Mouse (Mus musculus): ENCODE measurements around the gene Hdc. TPM values are rescaled to one million over a fixed set of nuclear protein-coding genes. Genes with fewer than 3 reads are reported as not detected.

The Hdc gene
- polyA plus RNA-seq, 1 experiment: not detected

DNA sequence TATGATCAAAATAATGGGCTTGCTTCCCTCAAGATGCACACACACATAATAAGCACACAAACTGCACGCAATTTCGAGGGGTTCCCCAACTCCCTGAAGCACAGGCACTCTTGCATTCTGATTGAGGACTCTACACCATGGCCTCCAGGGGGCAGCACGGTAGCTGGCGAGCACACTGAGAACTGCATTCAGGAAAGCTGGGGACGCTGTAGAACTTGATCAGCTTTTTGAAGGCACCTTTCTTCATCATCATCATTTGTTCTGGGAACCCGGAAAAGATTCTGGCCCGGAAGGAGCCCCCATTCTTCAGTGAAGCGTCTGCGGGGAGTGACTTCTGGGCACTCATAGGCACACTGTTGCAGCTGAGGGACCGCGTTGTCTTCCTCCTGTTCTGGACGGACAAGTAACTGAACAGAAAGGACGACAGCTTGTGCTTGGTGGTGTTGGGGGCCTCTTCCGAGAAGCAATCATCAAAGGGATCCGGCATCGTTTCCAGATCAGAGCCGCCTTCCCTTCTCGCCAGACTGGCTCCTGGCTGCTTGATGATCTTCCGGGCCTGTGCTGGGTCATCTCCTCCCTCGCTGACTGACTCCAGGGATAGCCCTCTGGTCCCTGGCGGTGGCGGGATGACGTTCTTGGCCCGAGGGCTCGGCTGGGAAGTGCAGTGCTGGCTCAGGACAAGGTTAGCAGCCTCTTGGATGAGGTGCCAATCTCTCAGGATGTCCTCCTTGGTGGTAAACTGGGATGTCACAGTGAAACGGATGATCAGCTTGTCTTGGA is 25.1 kb downstream of the Hdc start:
- TF ChIP-seq CTCF (IDR thresholded peaks at IDR 0.05; ENCODE audit: insufficient read depth, low read depth, low read length) (peak; percentile 65), POLR2A (IDR thresholded peaks at IDR 0.05; ENCODE audit: insufficient read depth, low read depth, low read length) (no peak)
- 38% methylated on average over 26 of the region's 26 CpGs for whole genome bisulfite sequencing
- H3K27ac ChIP-seq (ENCODE audit: insufficient read depth, low read depth, low read length): no peak overlapping the region

DNA sequence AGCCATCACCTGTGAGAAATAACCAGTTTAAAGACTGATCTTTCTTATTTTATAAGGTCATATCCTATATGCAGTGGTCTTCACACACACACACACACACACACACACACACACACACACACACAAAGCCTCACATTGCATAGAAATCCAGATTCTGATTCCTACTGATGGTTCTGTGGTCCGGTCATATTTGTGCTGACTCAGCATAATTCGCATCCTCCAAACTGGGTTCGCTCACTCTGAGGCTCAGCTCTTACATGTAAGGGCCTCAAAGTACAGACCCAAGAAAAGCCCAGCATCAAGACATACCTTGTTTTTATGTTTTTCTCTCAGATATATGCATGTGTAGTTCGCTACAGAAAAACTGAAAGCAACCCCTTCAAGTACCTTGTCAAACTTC is 27.8 kb downstream of the Hdc start:
- H3K4me3 ChIP-seq (ENCODE audit: insufficient read depth, low read depth, low read length): no peak overlapping the region
- no peak overlapping the region for H3K27ac ChIP-seq (ENCODE audit: insufficient read depth, low read depth, low read length)
- H3K4me1 ChIP-seq (ENCODE audit: control insufficient read depth, insufficient read depth, low read length): peaks cover 5% of the 10 kb centered on the region
- TF ChIP-seq POLR2A (IDR thresholded peaks at IDR 0.05; ENCODE audit: insufficient read depth, low read depth, low read length) (no peak), CTCF (IDR thresholded peaks at IDR 0.05; ENCODE audit: insufficient read depth, low read depth, low read length) (no peak)
- 92% methylated on average over 4 of the region's 4 CpGs for WGBS

More for the DNA sequence above, 25.1 kb downstream of the Hdc start:
- H3K4me3 ChIP-seq (ENCODE audit: insufficient read depth, low read depth, low read length): peak overlapping the region; percentile 16
- peaks cover 9% of the 10 kb centered on the region for H3K4me1 ChIP-seq (ENCODE audit: control insufficient read depth, insufficient read depth, low read length)

- no peaks in the 10 kb centered on the region for H3K4me1 ChIP-seq (ENCODE audit: control insufficient read depth, insufficient read depth, low read length)
- no peak overlapping the region for H3K27ac ChIP-seq (ENCODE audit: insufficient read depth, low read depth, low read length)
- no peak overlapping the region for H3K4me3 ChIP-seq (ENCODE audit: insufficient read depth, low read depth, low read length)
- TF ChIP-seq POLR2A (IDR thresholded peaks at IDR 0.05; ENCODE audit: insufficient read depth, low read depth, low read length): no peak
- no peak for TF ChIP-seq CTCF (IDR thresholded peaks at IDR 0.05; ENCODE audit: insufficient read depth, low read depth, low read length)
- 89% methylated on average over 3 of the region's 3 CpGs for WGBS
Measured at GRCm38 (mm10) chr2:126587468-126587867, 31.6 kb downstream of the Hdc start.

- TF ChIP-seq CTCF (IDR thresholded peaks at IDR 0.05; ENCODE audit: insufficient read depth, low read depth, low read length) (no peak), POLR2A (IDR thresholded peaks at IDR 0.05; ENCODE audit: insufficient read depth, low read depth, low read length) (no peak)
- no peak overlapping the region for H3K4me3 ChIP-seq (ENCODE audit: insufficient read depth, low read depth, low read length)
- 86% methylated on average over 8 of the region's 8 CpGs for WGBS
- H3K4me1 ChIP-seq (ENCODE audit: control insufficient read depth, insufficient read depth, low read length): no peaks in the 10 kb centered on the region
- H3K27ac ChIP-seq (ENCODE audit: insufficient read depth, low read depth, low read length): no peak overlapping the region
Measured at GRCm38 (mm10) chr2:126584621-126585369, 34.3 kb downstream of the Hdc start.

- Histone ChIP-seq H3K27ac (ENCODE audit: insufficient read depth, low read depth, low read length) (no peak overlapping the region), H3K4me1 (ENCODE audit: control insufficient read depth, insufficient read depth, low read length) (no peaks in the 10 kb centered on the region), H3K4me3 (ENCODE audit: insufficient read depth, low read depth, low read length) (no peak overlapping the region)
- WGBS: 71% methylated on average over 6 of the region's 6 CpGs
- TF ChIP-seq POLR2A (IDR thresholded peaks at IDR 0.05; ENCODE audit: insufficient read depth, low read depth, low read length) (no peak), CTCF (IDR thresholded peaks at IDR 0.05; ENCODE audit: insufficient read depth, low read depth, low read length) (no peak)
Measured at GRCm38 (mm10) chr2:126583960-126584359, 35.1 kb downstream of the Hdc start.

GRCm38 (mm10) chr2:126579282-126579681 is 39.8 kb downstream of the Hdc start:
- 100% methylated on average over 1 of the region's 1 CpGs for whole genome bisulfite sequencing
- no peak for TF ChIP-seq POLR2A (IDR thresholded peaks at IDR 0.05; ENCODE audit: insufficient read depth, low read depth, low read length)
- no peak for TF ChIP-seq CTCF (IDR thresholded peaks at IDR 0.05; ENCODE audit: insufficient read depth, low read depth, low read length)
- no peak overlapping the region for H3K27ac ChIP-seq (ENCODE audit: insufficient read depth, low read depth, low read length)

DNA sequence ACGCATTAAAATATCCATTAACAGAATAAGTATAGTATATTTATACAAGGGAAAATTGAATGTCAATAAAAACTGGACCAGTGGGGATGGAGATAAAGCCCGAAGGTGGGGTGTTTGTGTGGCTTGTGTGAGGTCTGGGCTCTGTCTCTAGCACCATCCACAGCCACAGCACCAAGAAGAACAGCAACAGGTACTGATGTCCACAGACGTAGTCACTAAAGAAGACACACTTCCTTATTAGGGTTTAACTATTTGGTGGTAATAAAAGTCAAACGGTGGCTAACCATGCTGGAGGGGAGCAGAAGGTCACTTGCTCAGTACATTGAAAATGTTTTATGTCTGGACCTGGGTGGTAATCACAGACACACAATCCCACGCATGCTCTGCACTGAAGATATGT is 41.7 kb downstream of the Hdc start:
- TF ChIP-seq CTCF (IDR thresholded peaks at IDR 0.05; ENCODE audit: insufficient read depth, low read depth, low read length): no peak
- no peak for TF ChIP-seq POLR2A (IDR thresholded peaks at IDR 0.05; ENCODE audit: insufficient read depth, low read depth, low read length)
- H3K27ac ChIP-seq (ENCODE audit: insufficient read depth, low read depth, low read length): no peak overlapping the region
- 88% methylated on average over 5 of the region's 5 CpGs for WGBS
- H3K4me3 ChIP-seq (ENCODE audit: insufficient read depth, low read depth, low read length): no peak overlapping the region
- H3K4me1 ChIP-seq (ENCODE audit: control insufficient read depth, insufficient read depth, low read length): no peaks in the 10 kb centered on the region

More at GRCm38 (mm10) chr2:126579282-126579681, 39.8 kb downstream of the Hdc start:
- Histone ChIP-seq H3K4me1 (ENCODE audit: control insufficient read depth, insufficient read depth, low read length) (no peaks in the 10 kb centered on the region), H3K4me3 (ENCODE audit: insufficient read depth, low read depth, low read length) (no peak overlapping the region)

DNA sequence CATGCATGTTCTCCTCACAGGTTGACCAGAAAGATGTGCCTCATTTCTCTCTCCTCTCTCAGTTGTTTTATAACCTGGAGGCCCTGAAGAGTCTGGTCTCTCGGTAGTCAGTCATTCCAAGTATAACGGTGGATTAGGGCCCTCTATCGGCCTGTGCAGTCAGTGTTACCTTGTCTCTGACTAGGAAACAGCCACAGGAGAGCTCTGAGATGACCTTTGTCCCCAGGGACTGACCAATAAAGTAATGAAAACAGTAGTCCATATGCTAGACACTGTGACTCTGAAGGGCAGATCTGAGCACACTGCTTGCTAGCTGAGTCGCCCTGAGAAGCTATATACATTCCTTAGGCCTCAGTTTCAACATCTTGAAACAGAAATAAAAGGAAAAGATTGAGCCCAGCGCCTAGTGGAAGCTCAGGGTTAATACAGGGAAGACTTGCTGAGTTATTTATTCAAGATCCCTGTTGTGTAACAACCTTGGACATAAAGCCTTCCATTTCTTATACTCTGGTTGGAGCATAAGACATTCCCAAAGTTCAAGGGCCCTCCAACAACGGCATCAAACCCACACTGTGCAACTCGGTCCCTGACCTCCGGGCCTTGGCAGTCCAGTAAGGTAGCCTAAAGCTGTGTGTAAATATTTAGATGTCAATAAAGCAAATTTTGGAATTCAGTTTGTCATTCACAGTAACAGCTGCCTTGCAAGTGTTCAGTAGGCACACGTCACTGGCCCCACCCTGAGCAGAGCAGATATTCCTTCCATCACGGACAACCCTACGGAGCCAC is 43.5 kb downstream of the Hdc start:
- H3K4me3 ChIP-seq (ENCODE audit: insufficient read depth, low read depth, low read length): no peak overlapping the region
- H3K4me1 ChIP-seq (ENCODE audit: control insufficient read depth, insufficient read depth, low read length): no peaks in the 10 kb centered on the region
- no peak overlapping the region for H3K27ac ChIP-seq (ENCODE audit: insufficient read depth, low read depth, low read length)
- no peak for TF ChIP-seq CTCF (IDR thresholded peaks at IDR 0.05; ENCODE audit: insufficient read depth, low read depth, low read length)
- no peak for TF ChIP-seq POLR2A (IDR thresholded peaks at IDR 0.05; ENCODE audit: insufficient read depth, low read depth, low read length)
- 87% methylated on average over 11 of the region's 11 CpGs for whole genome bisulfite sequencing
